Mouse (Mus musculus) cerebellum, adult 18-20 months (tissue): ENCODE measurements around the gene Mrpl34.
A peak's percentile ranks its signal among the peaks of the same experiment; 100 is the strongest.

Experiments
- DNase-seq, 2 experiments: peaks; one replicate each; pipeline ENCODE4 v3.0.0; 2021

The Mrpl34 gene

GRCm38 (mm10) chr8:71469411-71469810, 4.7 kb downstream of the Mrpl34 start:
- DNase-seq, result peak; percentile 59

- DNase-seq, result peak; percentile 9 to 17
These were observed 5.6 kb downstream of the Mrpl34 start for GRCm38 (mm10) chr8:71470146-71470912.

GRCm38 (mm10) chr8:71470913-71471255, 6.1 kb downstream of the Mrpl34 start:
- peak in 1 of 2 experiments; percentile 15 for DNase-seq

- DNase-seq, result peak; percentile 12 to 13
These were observed 7.1 kb downstream of the Mrpl34 start for GRCm38 (mm10) chr8:71471861-71472260.

- DNase-seq, result peak in 1 of 2 experiments; percentile 7
These were observed 8.0 kb downstream of the Mrpl34 start for GRCm38 (mm10) chr8:71472601-71473386.

- DNase-seq, result no peak
These were observed 9.6 kb downstream of the Mrpl34 start for GRCm38 (mm10) chr8:71474344-71474743.

- DNase-seq, result peak; percentile 60 to 65
These were observed 10.3 kb downstream of the Mrpl34 start for GRCm38 (mm10) chr8:71474785-71475701.

GRCm38 (mm10) chr8:71475702-71476075, 10.9 kb downstream of the Mrpl34 start:
- DNase-seq, result no peak

GRCm38 (mm10) chr8:71476099-71476940, 11.6 kb downstream of the Mrpl34 start:
- peak; percentile 82 to 91 for DNase-seq

GRCm38 (mm10) chr8:71477196-71477845, 12.6 kb downstream of the Mrpl34 start:
- peak in 1 of 2 experiments; percentile 54 for DNase-seq

- DNase-seq, result no peak
These were observed 14.2 kb downstream of the Mrpl34 start for GRCm38 (mm10) chr8:71478943-71479342.

- no peak for DNase-seq
These were observed 19.2 kb downstream of the Mrpl34 start for GRCm38 (mm10) chr8:71483932-71484331.

- no peak for DNase-seq
These were observed 20.0 kb downstream of the Mrpl34 start for GRCm38 (mm10) chr8:71484736-71485135.

GRCm38 (mm10) chr8:71485142-71486135, 20.7 kb downstream of the Mrpl34 start, which contains the start of gene Ano8:
TSS of gene Ano8 (minus strand) at chr8:71485963.
- peak; percentile 90 to 92 for DNase-seq

- peak in 1 of 2 experiments; percentile 33 for DNase-seq
These were observed 21.4 kb downstream of the Mrpl34 start for GRCm38 (mm10) chr8:71486136-71486529.

GRCm38 (mm10) chr8:71487691-71488445, 23.1 kb downstream of the Mrpl34 start, which contains the start of gene Gtpbp3:
TSS of gene Gtpbp3 (plus strand) at chr8:71488103.
- peak; percentile 82 to 83 for DNase-seq

- peak; percentile 84 to 87 for DNase-seq
These were observed 23.7 kb downstream of the Mrpl34 start for GRCm38 (mm10) chr8:71488454-71488853.

- DNase-seq, result peak; percentile 87 to 89
These were observed 30.3 kb downstream of the Mrpl34 start for GRCm38 (mm10) chr8:71495039-71495438.

- peak in 1 of 2 experiments; percentile 43 for DNase-seq
These were observed 31.1 kb downstream of the Mrpl34 start for GRCm38 (mm10) chr8:71495811-71496210.
